Mouse (Mus musculus) monocyte, adult 5-6 weeks (primary cell): ENCODE data around the gene 4933406M09Rik. TPM values are rescaled to one million over a fixed set of nuclear protein-coding genes. Genes with fewer than 3 reads are reported as not detected.

Source experiments
- ATAC-seq: fragments of 153-309, 156-312 bp; replicated peaks from 2 replicates; pipeline ENCODE4 v1.8.0; 2017; ENCODE audit warnings: mild to moderate bottlenecking; ENCODE audit not compliant: low TSS enrichment, insufficient number of reproducible peaks, severe bottlenecking, poor library complexity, low FRiP score
- total RNA-seq: library from RNA; stranded (forward); fragments of 200-1000, 200-491, 200-594 nt; gene quantifications from 3 replicates; pipeline ENCODE4 v1.2.3, GENCODE M21; 2017

The 4933406M09Rik gene
- not detected in 3 replicates for total RNA-seq

GRCm38 (mm10) chr1:134385666-134386065 is at the start of gene 4933406M09Rik:
TSS of gene 4933406M09Rik (plus strand) at chr1:134385940.
- no peak for ATAC-seq

GRCm38 (mm10) chr1:134336958-134337710 is 48.6 kb upstream of the 4933406M09Rik start:
- no peak for ATAC-seq

GRCm38 (mm10) chr1:134339162-134339561 is 46.6 kb upstream of the 4933406M09Rik start:
- no peak for ATAC-seq

GRCm38 (mm10) chr1:134339757-134340619 is 45.8 kb upstream of the 4933406M09Rik start:
- ATAC-seq, result no peak

GRCm38 (mm10) chr1:134341641-134342277 is 44.0 kb upstream of the 4933406M09Rik start:
- ATAC-seq, result no peak

GRCm38 (mm10) chr1:134342278-134342664 is 43.5 kb upstream of the 4933406M09Rik start:
- ATAC-seq, result no peak

GRCm38 (mm10) chr1:134342781-134343310 is 42.9 kb upstream of the 4933406M09Rik start:
- ATAC-seq, result no peak

- ATAC-seq, result no peak
Observed at GRCm38 (mm10) chr1:134343567-134343966, 42.2 kb upstream of the 4933406M09Rik start.

GRCm38 (mm10) chr1:134344005-134344950 is 41.5 kb upstream of the 4933406M09Rik start:
- 0 out of 2 replicates have a peak, but pooled peaks have one; percentile 27 for ATAC-seq

GRCm38 (mm10) chr1:134345075-134345474 is 40.7 kb upstream of the 4933406M09Rik start:
- ATAC-seq, result no peak

GRCm38 (mm10) chr1:134347791-134348190 is 37.9 kb upstream of the 4933406M09Rik start:
- ATAC-seq, result no peak

- ATAC-seq, result no peak
Observed at GRCm38 (mm10) chr1:134353326-134353725, 32.4 kb upstream of the 4933406M09Rik start.

GRCm38 (mm10) chr1:134357461-134357860 is 28.3 kb upstream of the 4933406M09Rik start:
- no peak for ATAC-seq

GRCm38 (mm10) chr1:134360656-134361055 is 25.1 kb upstream of the 4933406M09Rik start:
- ATAC-seq, result no peak

- no peak; the same call in 1 of the 2 replicates for ATAC-seq
Observed at GRCm38 (mm10) chr1:134361195-134361856, 24.4 kb upstream of the 4933406M09Rik start.

GRCm38 (mm10) chr1:134361857-134362212 is 23.9 kb upstream of the 4933406M09Rik start, which contains the start of gene Tmem183a:
TSS of gene Tmem183a (minus strand) at chr1:134361979.
- ATAC-seq, result peak; percentile 87

- ATAC-seq, result no peak
Observed at GRCm38 (mm10) chr1:134363194-134363593, 22.5 kb upstream of the 4933406M09Rik start.
